Mouse (Mus musculus): ENCODE results near the gene Igsf21.

DNA sequence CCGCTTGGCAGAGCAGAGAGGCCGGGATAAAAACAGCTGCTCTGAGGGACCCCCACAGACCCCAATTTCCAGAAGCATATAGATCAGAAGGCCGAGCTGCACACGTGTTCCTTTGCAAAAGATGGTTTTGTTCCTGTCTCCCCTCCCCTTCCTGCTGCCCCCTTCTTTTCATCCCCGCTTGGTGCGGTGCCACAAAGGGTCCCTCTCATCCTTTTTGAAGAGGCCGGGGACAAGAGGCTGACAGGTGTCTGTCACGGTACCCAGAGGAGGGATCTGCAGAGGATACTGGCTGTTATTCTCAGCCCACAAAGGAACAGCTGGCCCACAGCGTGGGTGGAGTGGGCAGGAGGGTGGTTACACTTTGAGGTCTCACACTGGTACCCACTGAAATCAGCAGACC is 21.3 kb upstream of the Igsf21 start:
- TF ChIP-seq CTCF (IDR thresholded peaks at IDR 0.05; ENCODE audit: extremely low read depth, insufficient read depth, low read length) = no peak
- no peak for TF ChIP-seq POLR2A (IDR thresholded peaks at IDR 0.05; ENCODE audit: extremely low read depth, insufficient read depth, low read length)

Measured in cortical plate, adult 2 months (tissue).